Mouse (Mus musculus) kidney, adult 2 months (tissue): ENCODE results near the gene Sik3. TPM values are rescaled to one million over a fixed set of nuclear protein-coding genes. Genes with fewer than 3 reads are reported as not detected.

ENCODE experiments used
- DNase-seq: peaks from one replicate; pipeline ENCODE4 v3.0.0; 2021
- H3K27ac ChIP-seq: fragments of 200-500 bp; 2 replicates; pipeline ENCODE4 v1.5.1; 2012; ENCODE audit warnings: low read depth, low read length, control low read depth, inconsistent platforms; ENCODE audit not compliant: insufficient read depth
- H3K27me3 ChIP-seq: fragments of 200-500 bp; replicated peaks from 2 replicates; pipeline ENCODE4 v1.6.1; 2012; ENCODE audit warnings: mild to moderate bottlenecking, moderate library complexity, low read length, inconsistent platforms; ENCODE audit not compliant: control insufficient read depth, insufficient read depth
- H3K36me3 ChIP-seq: fragments of 200-500 bp; 2 replicates; pipeline ENCODE4 v1.6.1; 2012; ENCODE audit warnings: mild to moderate bottlenecking, moderate library complexity, low read length, inconsistent platforms; ENCODE audit not compliant: control insufficient read depth, insufficient read depth
- H3K4me1 ChIP-seq: fragments of 200-500 bp; 2 replicates; pipeline ENCODE4 v1.6.1; 2011; ENCODE audit warnings: low read length; ENCODE audit not compliant: control insufficient read depth, insufficient read depth
- H3K4me3 ChIP-seq: fragments of 200-500 bp; 2 replicates; pipeline ENCODE4 v1.5.1; 2011; ENCODE audit warnings: mild to moderate bottlenecking, low read depth, low read length, control low read depth; ENCODE audit not compliant: insufficient read depth
- CTCF ChIP-seq: fragments of 200-500 bp; conservative IDR thresholded peaks from 2 replicates; pipeline ENCODE4 v1.5.1; 2011; ENCODE audit warnings: low read depth, mild to moderate bottlenecking, control low read depth, low read length, moderate library complexity, mixed read lengths; ENCODE audit not compliant: insufficient read depth, insufficient read length
- POLR2A ChIP-seq: fragments of 200-500 bp; IDR thresholded peaks from one replicate; pipeline ENCODE4 v1.6.1; 2011; ENCODE audit warnings: low read depth, low read length, control low read depth
- WGBS: fragments of 180-500 bp; shearing (Covaris S2); methylation state at CpG from one replicate; pipeline ENCODE4 v1.1.7; 2018; 5-methylcytosine and 5-hydroxymethylcytosine counted together
- polyA plus RNA-seq: library from polyadenylated mRNA; depleted of rRNA; stranded (reverse); fragments of >200 nt; gene quantifications from 2 replicates; pipeline ENCODE4 v1.2.3, GENCODE M21; 2012

The Sik3 gene
- polyA plus RNA-seq, 1 experiment = 32.2 TPM

- no peak overlapping the region for H3K27ac ChIP-seq
- WGBS = 36% methylated on average over 3 of the region's 3 CpGs
- no peak for TF ChIP-seq POLR2A
- TF ChIP-seq CTCF = no peak
- H3K27me3 ChIP-seq = no peaks in the 10 kb centered on the region
- no peak overlapping the region for H3K4me3 ChIP-seq
- H3K4me1 ChIP-seq = peaks cover 25% of the 10 kb centered on the region
- H3K36me3 ChIP-seq = no peaks in the 10 kb centered on the region
- DNase-seq = peak; percentile 35
Measured at GRCm38 (mm10) chr9:46073443-46073842, 60.8 kb downstream of the Sik3 start.

GRCm38 (mm10) chr9:46075578-46075977 is 63.0 kb downstream of the Sik3 start:
- 71% methylated on average over 2 of the region's 2 CpGs for WGBS
- TF ChIP-seq POLR2A = no peak
- no peak for TF ChIP-seq CTCF

GRCm38 (mm10) chr9:46082381-46082821 is 69.8 kb downstream of the Sik3 start:
- H3K4me3 ChIP-seq = no peak overlapping the region
- H3K27me3 ChIP-seq = no peaks in the 10 kb centered on the region
- DNase-seq = no peak
- no peak for TF ChIP-seq CTCF
- TF ChIP-seq POLR2A = no peak
- H3K27ac ChIP-seq = no peak overlapping the region
- H3K4me1 ChIP-seq = peaks cover 42% of the 10 kb centered on the region
- no peaks in the 10 kb centered on the region for H3K36me3 ChIP-seq
- WGBS = 57% methylated on average over 6 of the region's 6 CpGs

More at GRCm38 (mm10) chr9:46075578-46075977, 63.0 kb downstream of the Sik3 start:
- Histone ChIP-seq H3K36me3 (no peaks in the 10 kb centered on the region), H3K4me3 (no peak overlapping the region), H3K27ac (no peak overlapping the region), H3K27me3 (no peaks in the 10 kb centered on the region), H3K4me1 (peaks cover 18% of the 10 kb centered on the region; the same call in 1 of the 2 replicates)
- DNase-seq = no peak

- 63% methylated on average over 7 of the region's 7 CpGs for WGBS
- no peak overlapping the region for H3K27ac ChIP-seq
- TF ChIP-seq CTCF (no peak), POLR2A (no peak)
- H3K27me3 ChIP-seq = no peaks in the 10 kb centered on the region
- no peak for DNase-seq
- no peaks in the 10 kb centered on the region for H3K36me3 ChIP-seq
- H3K4me3 ChIP-seq = no peak overlapping the region
- H3K4me1 ChIP-seq = peaks cover 50% of the 10 kb centered on the region
Measured at GRCm38 (mm10) chr9:46083490-46083893, 70.9 kb downstream of the Sik3 start.

GRCm38 (mm10) chr9:46085898-46086297 is 73.3 kb downstream of the Sik3 start:
- H3K4me1 ChIP-seq = peaks cover 57% of the 10 kb centered on the region
- 0 out of 2 replicates have a peak overlapping the region, but pooled peaks have one; percentile 1 for H3K27ac ChIP-seq
- DNase-seq = peak; percentile 85
- H3K4me3 ChIP-seq = no peak overlapping the region
- TF ChIP-seq POLR2A (no peak), CTCF (no peak)
- 36% methylated on average over 7 of the region's 7 CpGs for WGBS
- no peaks in the 10 kb centered on the region for H3K27me3 ChIP-seq
- no peaks in the 10 kb centered on the region for H3K36me3 ChIP-seq

- DNase-seq = peak; percentile 78
- 42% methylated on average over 3 of the region's 3 CpGs for WGBS
- TF ChIP-seq POLR2A (no peak), CTCF (no peak)
- Histone ChIP-seq H3K27me3 (no peaks in the 10 kb centered on the region), H3K4me3 (no peak overlapping the region), H3K4me1 (peaks cover 57% of the 10 kb centered on the region), H3K27ac (peak overlapping the region; percentile 58), H3K36me3 (no peaks in the 10 kb centered on the region)
Measured at GRCm38 (mm10) chr9:46086826-46087225, 74.2 kb downstream of the Sik3 start.

GRCm38 (mm10) chr9:46087461-46087860 is 74.8 kb downstream of the Sik3 start:
- H3K27ac ChIP-seq = peak overlapping the region; percentile 58
- H3K4me1 ChIP-seq = peaks cover 53% of the 10 kb centered on the region
- DNase-seq = no peak
- no peaks in the 10 kb centered on the region for H3K36me3 ChIP-seq
- 54% methylated on average over 5 of the region's 5 CpGs for WGBS
- H3K27me3 ChIP-seq = no peaks in the 10 kb centered on the region
- no peak overlapping the region for H3K4me3 ChIP-seq
- TF ChIP-seq CTCF (no peak), POLR2A (no peak)

GRCm38 (mm10) chr9:46088722-46089121 is 76.1 kb downstream of the Sik3 start:
- DNase-seq = peak; percentile 38
- Histone ChIP-seq H3K4me1 (peaks cover 43% of the 10 kb centered on the region), H3K27ac (no peak overlapping the region), H3K4me3 (no peak overlapping the region), H3K27me3 (no peaks in the 10 kb centered on the region), H3K36me3 (no peaks in the 10 kb centered on the region)
- no peak for TF ChIP-seq CTCF
- TF ChIP-seq POLR2A = no peak
- 59% methylated on average over 10 of the region's 10 CpGs for WGBS
